Mouse (Mus musculus) mesoderm, embryonic 11.5 days (tissue): ENCODE results near the gene Aqp8.

Experiments used
- DNase-seq: peaks from one replicate; pipeline ENCODE4 v3.0.0-alpha.2; 2012; ENCODE audit warnings: low read depth, low spot score

Aqp8 gene

GRCm38 (mm10) chr7:123462070-123462501, at the start of gene Aqp8:
Aqp8 (plus strand) TSS chr7:123462291.
- peak; percentile 13 for DNase-seq

- no peak for DNase-seq
Measured at GRCm38 (mm10) chr7:123416803-123417202, 45.3 kb upstream of the Aqp8 start.

DNA sequence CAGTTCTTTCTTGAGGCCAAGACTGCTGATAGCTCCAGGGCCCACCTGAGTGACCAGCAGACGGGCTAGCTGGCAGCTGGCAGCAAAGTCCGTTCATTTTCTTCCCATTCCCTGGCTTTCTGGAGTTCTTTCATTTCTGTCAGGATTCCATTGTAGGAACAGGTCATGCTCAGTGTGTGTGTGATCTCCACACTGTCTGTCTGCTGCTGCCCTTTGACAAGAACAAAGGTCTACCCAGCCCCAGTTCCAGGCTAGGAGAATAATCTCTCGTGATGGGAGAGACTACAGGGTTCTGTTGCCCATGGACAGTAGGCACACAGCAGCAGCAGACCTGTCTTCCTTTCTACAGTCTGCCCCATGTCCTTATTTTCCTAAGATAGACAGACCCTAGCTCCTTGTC, 44.4 kb upstream of the Aqp8 start:
- DNase-seq = no peak

GRCm38 (mm10) chr7:123419984-123420383, 42.1 kb upstream of the Aqp8 start:
- no peak for DNase-seq

DNA sequence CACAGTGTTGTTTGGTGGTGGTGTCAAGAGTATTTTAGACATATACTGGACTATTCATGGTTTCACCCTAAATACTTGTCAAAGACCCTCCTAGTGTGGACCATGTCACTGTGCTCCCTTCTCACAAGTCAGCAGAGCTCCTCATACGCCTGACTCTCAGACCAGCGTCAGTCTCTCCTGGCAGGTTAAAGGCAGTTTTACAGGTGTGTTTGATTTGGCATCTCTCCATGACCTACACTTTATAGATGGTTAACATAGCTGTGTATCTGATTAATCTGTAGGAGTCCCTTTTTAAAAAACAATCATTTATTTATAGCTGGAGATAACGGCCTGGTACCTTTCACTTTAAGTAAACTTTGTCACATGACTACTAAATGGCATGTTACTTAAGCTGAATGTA, 40.1 kb upstream of the Aqp8 start:
- DNase-seq = no peak

GRCm38 (mm10) chr7:123424281-123424680, 37.8 kb upstream of the Aqp8 start:
- DNase-seq = no peak

DNA sequence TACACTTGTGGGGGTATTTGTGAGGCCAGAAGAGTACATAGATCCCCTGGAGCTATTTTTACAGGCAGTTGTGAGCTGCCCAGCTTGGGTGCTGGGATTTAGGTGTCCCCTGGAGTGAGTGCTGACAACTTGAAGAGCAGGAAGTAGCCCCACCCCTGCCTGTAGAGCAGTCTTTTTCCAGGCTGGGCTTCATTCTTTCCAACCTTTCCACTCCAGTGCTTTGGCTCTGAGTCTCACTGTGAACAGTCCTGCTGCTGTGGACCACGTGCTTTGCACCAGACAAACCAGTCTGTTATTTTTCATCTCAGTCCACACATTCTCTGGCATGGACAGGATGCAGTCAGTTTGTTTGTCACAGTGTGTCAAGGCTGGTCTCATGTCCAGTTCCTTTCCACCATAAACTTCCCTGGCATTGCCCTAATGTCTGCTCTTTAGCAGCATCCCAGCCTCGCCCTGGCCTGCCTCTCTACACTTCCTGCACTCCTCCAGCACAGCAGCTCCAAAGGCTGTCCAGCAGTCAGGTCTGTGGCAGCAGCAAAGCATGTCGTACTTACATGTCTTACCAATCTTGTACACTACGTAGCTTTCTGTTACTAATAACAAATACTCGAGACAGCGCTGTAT, 36.8 kb upstream of the Aqp8 start:
- DNase-seq = no peak

DNA sequence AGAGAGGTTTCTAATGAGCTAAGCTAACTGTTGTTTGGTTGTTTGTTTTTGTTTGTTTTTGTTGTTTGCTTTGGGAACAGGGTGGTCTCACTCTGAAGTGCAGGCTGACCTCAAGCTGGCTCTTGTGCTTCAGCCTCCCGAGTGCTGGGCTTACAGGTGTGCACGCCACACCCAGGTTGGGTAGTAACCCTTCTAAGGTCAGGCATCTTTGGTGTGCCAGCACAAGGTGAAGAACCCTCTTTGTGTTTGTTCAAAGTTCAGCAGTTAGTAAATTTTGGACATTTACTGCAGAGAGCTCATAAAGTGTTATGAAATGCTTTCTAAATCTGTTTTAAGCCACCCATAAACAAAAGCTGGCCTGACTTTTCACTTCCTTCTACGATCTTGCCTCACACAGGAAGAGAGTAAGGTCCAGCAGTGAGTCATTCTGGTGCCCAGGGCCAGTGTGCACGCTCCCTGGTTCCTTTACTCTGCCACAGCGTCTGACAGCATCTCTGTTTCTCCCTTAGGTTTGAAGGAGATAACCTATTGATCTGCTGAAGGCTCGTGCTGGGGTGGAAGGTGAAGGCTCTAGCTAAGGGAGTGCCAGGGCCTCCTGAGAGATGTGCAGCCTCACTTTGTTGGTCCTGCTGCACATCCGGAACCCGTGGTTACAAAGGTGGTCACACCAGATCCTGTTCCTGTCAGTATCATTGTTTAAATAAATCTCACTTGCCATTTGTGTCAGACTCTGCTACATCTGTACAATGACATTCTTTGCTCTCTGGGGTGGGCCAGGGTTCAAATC, 32.3 kb upstream of the Aqp8 start:
- no peak for DNase-seq

GRCm38 (mm10) chr7:123430411-123430705, 31.7 kb upstream of the Aqp8 start:
- no peak for DNase-seq

- DNase-seq = no peak
Measured at GRCm38 (mm10) chr7:123431206-123431605, 30.9 kb upstream of the Aqp8 start.

GRCm38 (mm10) chr7:123442079-123442478, 20.0 kb upstream of the Aqp8 start:
- no peak for DNase-seq

GRCm38 (mm10) chr7:123448794-123449193, 13.3 kb upstream of the Aqp8 start:
- no peak for DNase-seq

GRCm38 (mm10) chr7:123449676-123450075, 12.4 kb upstream of the Aqp8 start:
- no peak for DNase-seq

DNA sequence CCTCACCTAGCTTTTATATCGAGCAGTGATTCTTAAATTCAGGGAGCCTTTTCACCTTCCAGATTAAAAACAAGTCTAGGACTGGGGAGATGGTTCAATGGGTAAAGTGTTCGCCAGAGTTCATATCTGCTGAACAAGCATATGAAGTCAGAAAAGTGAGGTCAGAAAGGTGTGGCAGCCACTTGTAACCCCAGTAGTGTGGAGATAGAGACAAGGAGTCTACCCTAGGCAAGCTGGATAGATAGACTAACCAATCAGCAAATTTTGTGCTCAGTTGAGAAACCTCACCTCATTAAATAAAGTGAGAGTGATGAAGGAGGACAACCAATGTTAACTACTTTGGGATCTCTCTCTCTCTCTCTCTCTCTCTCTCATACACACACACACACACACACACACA, 11.6 kb upstream of the Aqp8 start:
- no peak for DNase-seq

- no peak for DNase-seq
Measured at GRCm38 (mm10) chr7:123452551-123452950, 9.5 kb upstream of the Aqp8 start.

- no peak for DNase-seq
Measured at GRCm38 (mm10) chr7:123453066-123453465, 9.0 kb upstream of the Aqp8 start.

- no peak for DNase-seq
Measured at GRCm38 (mm10) chr7:123455088-123455487, 7.0 kb upstream of the Aqp8 start.

- DNase-seq = no peak
Measured at GRCm38 (mm10) chr7:123458309-123458708, 3.8 kb upstream of the Aqp8 start.

DNA sequence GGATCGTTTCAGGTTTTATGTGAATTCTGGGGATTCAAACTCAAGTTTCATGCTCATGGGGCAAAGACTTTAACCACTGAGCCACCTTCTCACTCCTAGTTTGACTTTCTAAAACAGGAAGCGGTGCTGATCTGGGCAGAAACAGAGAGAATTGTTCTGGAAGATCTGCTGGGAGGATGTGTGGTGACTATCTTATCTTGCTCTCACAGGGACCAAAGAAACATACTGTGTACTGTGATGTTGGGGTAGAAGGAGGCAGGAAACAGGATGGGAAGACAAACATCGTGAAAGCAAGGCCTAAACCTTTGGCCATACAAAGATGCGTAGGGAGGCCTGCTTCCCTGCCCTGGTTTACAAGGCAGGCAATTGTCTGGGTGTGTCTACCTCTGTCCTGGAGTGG, 2.8 kb upstream of the Aqp8 start:
- no peak for DNase-seq

DNA sequence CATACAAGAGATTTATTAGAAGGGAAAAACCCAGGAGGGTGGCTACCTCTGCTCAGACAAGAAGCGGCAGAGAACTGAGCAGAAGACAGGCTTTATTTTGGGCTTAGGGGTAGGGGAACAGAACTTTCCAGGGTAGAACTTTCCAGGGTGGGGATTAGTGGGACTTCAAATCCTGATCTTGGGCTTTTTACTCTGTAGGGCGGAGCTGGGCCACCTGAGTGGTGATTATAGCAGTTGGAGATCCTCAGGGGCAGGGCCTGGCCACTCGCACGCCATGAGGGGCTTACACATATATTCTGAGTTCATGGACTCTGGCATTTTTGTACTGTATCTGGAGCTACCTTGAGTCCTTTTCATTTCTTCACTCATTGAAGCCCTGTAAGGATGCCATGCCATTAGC, 775 bp upstream of the Aqp8 start:
- DNase-seq = no peak

- no peak for DNase-seq
Measured at GRCm38 (mm10) chr7:123463569-123463968, 1.5 kb downstream of the Aqp8 start.

DNA sequence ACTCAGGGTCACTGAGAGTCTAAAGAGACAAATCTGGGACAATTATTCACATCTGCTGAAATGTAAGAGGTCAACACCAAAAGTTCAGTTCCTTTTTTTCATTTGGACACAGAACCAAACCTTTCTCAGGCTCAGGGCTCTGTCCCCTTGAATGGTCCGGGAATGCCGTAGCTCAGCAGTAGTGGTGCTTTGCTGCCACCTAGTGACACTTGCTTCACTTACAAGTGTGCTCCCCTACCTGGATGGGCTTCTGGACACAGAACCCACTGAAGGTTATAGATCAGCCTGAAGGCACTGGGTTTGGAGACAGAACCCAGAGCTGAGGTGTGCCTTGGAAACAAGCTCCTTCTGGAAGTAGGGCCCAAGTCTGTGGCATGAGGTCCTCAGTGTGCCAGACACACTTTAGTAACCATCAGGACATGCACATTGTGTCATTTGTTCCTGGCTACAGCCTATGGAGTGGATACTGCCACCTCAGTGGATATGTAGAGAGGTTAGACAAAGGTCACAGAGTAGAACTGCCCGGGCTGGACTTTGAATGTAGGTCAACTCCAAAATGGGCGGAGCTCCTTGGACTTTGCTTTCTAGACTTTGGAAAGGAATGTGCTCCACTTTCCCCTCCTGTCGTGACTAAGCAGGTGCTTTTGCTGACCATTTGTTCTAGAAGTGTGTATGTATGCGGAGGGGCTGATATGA, 3.7 kb downstream of the Aqp8 start:
- peak; percentile 83 for DNase-seq

DNA sequence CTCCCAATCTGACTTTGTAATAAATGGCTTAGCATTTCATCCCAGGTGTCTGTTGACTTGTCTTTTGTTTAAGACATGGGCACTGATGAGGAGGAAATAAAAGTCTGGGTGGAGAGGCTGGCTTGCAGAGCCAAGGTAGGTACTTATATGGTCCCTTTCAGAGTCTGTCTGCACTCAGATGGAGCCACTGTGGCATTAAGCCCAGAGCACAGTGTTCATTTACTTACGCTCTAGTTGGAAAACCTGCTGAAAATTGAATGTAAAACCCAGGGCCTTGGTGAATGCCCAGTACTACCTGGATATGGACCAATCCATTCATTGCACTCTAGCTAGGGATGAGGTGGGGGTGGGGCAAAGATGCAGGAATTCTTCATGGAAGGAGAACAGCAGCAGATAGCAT, 5.9 kb downstream of the Aqp8 start:
- DNase-seq = no peak
